Mouse (Mus musculus) kidney, adult 9 months (tissue): ENCODE results near the gene Prss53.
"Not testable (repeated sequence)": the region's sequence is repeated elsewhere in the genome, so short reads cannot be mapped to it uniquely, and the experiment has no call there.

ENCODE experiments used
- DNase-seq: peaks from one replicate; pipeline ENCODE4 v3.0.0; 2022

Gene Prss53

DNA sequence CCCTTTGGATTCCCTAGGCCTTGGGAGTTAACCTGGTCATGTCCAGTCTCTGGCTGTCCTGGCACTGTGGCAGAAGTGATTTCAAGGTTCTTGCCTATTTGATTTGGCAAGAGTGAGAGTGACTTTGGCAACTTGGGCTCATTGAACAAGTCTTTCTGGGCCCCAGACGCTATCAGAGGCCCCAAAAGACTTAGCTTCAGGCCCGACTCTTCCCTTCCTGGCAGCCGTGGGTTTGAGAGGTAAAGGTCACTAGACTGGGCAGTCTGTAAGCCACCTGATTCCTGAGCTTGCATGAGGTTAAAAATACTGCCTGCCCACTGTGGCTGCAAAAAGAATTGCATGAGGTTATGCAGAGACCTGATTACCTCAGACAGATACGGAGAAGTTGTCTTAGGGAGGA lies 17.9 kb upstream of the Prss53 start:
- no peak for DNase-seq

DNA sequence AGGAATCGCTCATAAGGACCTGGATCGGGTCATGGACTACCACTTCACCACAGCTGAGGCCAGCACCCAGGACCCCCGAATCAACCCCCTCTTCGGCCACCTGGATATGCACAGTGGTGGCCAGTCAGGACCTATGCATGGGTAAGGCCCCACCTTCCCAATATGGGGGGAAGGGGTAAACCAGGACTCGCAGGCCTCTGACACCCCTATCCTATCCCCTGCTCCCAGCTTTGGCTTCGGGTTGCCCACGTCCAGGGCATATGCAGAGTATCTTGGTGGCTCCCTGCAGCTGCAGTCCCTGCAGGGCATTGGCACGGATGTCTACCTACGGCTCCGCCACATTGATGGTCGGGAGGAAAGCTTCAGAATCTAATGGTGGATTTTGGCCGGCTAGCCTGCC lies 17.2 kb upstream of the Prss53 start:
- DNase-seq = no peak

DNA sequence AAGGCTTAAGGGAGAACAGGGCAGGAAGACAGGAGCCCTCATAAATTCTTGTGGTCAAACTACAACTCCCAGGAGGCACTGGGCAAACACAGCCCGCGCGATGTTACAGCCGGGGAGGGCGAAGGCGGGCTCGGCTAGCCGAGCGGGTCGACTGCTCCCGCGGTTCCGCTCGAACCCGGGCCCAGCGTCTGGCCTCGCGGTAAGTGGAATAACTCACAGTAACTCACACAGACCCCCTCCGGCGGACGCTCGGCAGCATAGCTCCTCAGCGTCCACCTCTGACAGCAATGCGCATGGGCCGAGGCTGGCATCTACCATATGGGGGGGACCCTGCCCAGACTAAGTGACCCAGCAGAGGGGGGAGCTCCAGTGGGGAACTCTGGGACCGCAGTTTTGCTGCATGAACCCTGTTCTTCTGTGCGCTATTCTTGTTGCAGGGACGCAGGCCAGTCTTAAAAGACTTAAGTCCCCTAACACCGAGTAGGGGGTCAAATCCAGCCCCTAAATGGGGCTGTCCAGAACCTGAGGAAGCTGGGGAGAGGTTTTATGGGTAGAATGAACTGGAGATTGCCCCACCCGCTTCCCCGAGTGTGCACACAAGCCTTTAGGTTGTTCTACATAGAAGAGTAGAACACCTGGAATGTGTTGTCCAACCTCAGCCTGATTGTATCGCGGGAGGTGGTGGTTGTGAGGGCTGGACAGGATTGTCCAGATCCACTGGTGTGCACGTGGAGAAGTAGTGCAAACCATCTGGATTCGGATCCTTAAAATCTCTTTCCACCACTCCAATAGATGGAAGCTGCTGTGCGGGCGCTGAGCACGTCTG lies 13.4 kb upstream of the Prss53 start, which contains the start of gene Bckdk:
Gene Bckdk (plus strand): TSS at position 112 of the 826 bp plus-strand sequence.
- DNase-seq = peak; percentile 79

DNA sequence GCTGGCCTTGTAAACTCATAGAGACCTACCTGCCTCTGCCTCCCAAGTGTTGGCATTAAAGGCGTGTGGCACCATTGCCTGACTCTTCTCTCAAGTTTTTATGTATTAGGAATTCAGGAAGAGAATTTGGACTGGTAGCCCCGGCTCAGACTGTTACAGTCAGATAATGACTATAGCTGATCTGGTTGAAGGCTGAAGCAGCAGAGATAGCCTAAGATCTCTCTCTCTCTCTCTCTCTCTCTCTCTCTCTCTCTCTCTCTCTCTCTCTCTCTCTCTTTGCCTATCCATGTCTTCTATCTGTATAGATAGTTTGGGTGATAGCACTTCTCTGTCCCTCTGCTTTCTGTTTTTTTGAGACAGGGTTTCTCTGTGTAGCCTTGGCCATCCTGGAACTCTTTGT lies 11.0 kb upstream of the Prss53 start:
- DNase-seq = no peak

DNA sequence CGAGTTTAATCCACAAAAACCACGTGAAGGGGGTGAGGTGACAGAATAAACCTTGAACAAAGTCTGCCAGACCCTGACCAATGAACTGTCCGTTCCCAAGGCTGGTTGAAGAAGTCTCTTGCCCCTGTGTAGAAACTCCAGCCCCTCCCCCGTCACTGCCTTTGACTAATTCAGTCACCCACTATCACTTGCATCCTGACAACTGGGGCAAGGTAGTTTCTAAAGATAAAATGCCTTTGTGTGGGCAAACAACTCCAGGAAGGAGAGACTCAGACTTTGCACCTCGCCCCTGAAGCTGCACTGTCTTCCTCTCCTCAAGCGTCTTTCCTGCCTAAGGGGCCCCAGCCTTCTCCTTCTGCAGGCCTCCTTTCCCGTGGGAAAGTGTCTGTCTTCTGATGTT lies 9.2 kb upstream of the Prss53 start:
- no peak for DNase-seq

DNA sequence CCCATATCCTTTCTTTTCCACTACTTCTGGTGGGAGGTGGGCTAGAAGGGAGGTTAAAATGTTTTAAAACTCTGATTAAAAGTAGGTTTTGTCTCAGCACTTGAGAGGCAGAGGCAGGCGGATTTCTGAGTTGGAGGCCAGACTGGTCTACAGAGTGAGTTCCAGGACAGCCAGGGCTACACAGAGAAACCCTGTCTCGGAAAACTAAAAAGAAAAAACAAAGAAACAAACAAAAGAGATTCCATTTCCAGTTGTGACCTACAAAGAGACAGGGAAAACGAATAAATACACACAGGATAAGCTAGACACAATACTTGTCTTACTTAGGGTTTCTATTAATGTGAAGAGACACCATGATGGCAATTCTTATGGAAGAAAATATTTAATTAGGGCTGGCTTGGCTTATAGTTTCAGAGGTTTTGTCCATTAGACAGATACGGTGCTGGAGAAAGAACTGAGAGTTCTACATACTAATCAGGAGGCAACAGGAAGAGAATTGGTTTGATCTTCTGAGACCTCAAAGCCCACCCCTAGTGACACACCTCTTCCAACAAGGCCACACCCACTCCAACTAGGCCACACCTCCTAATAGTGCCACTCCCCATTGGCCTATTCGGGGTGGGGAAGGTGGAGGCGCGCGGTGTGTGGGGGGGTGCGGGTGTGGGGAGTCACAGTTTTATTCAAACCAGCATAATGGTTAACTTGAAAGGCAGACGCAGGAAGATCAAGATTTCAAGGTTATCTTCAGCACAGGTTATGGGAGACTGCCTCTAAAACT lies 7.6 kb upstream of the Prss53 start:
- no peak for DNase-seq

GRCm38 (mm10) chr7:127897542-127897941 lies 6.8 kb upstream of the Prss53 start:
- no peak for DNase-seq

DNA sequence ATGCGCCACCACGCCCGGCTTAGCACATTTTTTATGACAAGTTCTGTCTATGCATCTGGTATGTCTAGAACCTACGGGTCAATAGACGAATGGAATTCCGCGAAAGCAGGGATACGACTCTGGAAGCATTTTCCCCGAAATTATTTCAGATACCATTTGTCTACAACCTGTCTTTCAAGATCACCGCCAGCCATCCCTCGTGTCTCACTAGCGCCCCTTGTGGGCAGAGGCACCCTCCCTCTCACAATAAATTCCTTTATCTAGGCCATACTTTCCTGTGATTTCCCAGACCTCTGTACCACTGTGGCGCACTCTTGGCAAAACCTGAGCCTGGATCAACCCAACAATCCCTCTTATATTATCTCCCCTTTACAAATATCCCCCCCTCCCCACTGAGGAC lies 5.6 kb upstream of the Prss53 start:
- peak; percentile 70 for DNase-seq

DNA sequence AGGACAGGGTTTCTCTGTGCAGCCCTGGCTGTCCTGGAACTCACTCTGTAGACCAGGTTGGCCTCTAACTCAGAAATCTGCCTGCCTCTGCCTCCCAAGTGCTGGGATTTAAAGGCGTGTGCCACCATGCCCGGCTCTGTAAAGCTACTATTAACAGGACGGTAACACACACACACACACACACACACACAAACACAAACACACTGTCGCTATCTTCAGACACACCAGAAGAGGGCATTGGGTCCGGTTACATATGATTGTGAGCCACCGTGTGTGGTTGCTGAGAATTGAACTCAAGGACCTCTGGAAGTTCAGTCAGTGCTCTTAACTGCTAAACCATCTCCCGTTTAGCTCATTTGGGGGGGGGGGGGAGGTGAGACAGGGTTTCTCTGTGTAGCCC lies 5.1 kb upstream of the Prss53 start:
- not testable (repeated sequence) for DNase-seq

GRCm38 (mm10) chr7:127895442-127895841 lies 4.7 kb upstream of the Prss53 start, which contains the start of the genes Gm21974 and Vkorc1:
TSS of gene Gm21974 (minus strand) at chr7:127895454.
TSS of gene Vkorc1 (minus strand) at chr7:127895617.
- peak; percentile 99 for DNase-seq

- DNase-seq = peak; percentile 71
These were observed 3.7 kb upstream of the Prss53 start for GRCm38 (mm10) chr7:127894480-127894879.

DNA sequence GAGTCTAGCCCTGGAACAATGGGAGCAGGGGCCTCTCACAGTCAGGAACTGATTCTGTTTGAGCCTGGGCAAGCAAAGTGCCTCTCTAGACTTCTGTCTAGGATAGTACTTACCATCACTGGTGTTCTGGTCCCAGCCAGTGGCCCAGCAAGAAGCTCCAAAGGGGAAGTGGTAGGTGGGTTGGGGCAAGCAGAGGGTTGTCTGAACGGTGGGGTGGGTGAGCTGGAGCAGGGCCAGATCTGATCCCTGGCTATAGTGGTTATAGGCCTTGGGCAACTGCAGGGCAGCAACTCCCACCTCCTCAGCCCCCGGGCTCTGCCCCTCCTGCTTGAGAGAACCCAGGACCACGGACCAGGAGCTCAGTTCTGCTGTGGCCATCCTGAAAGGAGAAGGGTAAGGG lies 1.9 kb downstream of the Prss53 start:
- no peak for DNase-seq

DNA sequence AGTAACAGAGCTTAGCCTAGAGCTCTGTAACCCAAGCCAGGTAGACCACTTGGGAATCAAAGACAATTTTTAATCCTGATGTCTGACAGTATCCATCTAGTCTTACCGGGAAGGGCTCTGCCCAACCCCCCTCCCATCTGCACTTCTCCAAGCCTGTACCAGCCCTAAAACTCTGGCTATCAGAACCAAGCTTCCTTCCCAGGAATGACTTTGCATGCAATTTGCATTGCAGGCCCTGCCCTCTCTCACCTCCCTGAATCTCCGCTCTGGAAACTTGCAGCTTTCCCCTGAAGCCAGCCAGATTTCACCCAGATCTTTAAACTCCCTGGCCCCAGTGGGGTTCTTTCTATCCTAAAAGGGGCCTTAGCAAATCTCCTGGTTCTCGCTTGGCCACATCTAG lies 3.0 kb downstream of the Prss53 start:
- no peak for DNase-seq

GRCm38 (mm10) chr7:127887191-127887590 lies 3.6 kb downstream of the Prss53 start:
- no peak for DNase-seq

GRCm38 (mm10) chr7:127886551-127886950 lies 4.2 kb downstream of the Prss53 start:
- DNase-seq = no peak

GRCm38 (mm10) chr7:127885951-127886350 lies 4.8 kb downstream of the Prss53 start:
- DNase-seq = no peak

DNA sequence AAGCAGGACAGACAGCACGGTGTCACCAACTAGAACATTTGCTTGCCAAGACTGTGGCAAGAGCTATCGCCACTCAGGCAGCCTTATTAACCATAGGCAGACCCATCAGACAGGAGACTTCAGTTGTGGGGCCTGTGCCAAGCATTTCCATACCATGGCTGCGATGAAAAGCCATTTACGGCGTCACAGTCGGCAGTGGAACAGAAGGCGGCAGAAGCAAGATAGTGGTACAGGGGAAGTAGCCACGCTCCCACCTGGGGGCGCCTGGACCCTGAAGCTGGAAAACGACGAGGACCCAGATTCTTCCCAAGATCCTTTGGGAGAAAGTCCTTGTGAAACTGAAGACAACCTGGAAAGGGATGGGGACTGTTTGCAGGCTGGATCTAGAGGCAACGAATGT lies 10.3 kb downstream of the Prss53 start:
- no peak for DNase-seq

DNA sequence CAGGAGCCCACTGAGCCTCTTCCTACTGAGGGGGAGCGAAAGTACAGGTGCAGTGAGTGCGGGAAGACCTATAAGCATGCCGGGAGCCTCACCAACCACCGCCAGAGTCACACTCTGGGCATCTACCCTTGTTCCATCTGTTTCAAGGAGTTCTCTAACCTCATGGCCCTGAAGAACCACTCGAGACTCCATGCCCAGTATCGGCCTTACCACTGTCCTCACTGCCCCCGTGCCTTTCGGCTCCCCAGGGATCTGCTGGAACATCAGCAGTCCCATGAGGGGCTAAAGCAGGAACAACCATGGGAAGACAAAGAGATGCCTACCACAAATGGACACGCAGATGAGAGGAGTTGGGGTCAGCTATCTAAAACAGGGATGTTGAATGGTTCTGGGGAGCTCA lies 11.5 kb downstream of the Prss53 start:
- DNase-seq = no peak

DNA sequence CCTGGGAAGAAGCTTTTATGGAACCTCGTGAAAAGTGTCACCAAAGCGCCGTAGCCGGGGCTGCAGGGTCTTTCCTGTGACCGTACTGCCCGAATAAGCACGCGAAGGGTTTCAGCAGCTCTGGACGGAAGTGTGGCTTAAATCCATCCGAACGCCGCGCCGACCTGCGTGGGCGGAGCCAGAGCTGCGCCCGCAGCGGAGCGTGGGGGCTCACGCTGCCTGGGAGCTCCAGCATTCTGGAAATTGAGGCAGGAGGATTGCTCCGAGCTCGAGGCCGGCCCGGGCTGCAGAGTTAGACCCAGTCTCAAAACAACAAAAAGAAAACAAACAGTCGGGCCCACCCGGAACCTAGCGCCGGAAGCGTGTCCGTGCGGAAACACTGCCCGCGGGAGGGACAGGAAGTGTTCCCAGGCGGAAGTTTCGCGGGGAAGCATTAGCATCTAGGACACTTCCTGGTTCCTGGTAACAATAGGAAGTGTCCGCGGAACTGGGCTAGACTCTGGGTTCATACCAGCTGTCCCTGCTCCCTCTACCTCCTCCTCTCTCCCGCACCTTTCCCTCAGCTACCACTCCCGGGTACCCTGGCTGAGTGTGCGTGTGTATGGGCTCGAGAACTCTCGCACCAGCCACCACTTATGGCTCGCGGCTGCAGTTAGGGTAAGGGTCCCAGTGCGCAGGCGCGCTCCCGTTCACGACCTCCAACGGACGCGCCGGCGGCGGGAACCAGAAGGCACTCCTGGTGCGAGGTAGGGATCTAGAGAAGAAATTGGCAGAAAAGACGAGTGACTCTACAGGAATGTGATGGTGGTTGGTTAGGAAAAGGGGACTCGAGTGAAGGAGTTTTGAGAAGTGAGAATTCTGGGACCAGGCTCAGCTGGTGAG lies 14.1 kb downstream of the Prss53 start, which contains the start of gene Zfp668:
Gene Zfp668 (minus strand): TSS at position 362 of the 882 bp plus-strand sequence.
- peak; percentile 94 for DNase-seq

GRCm38 (mm10) chr7:127876041-127876466 lies 14.7 kb downstream of the Prss53 start, which contains the start of gene Zfp646:
TSS of gene Zfp646 (plus strand) at chr7:127876221.
- peak; percentile 74 for DNase-seq

DNA sequence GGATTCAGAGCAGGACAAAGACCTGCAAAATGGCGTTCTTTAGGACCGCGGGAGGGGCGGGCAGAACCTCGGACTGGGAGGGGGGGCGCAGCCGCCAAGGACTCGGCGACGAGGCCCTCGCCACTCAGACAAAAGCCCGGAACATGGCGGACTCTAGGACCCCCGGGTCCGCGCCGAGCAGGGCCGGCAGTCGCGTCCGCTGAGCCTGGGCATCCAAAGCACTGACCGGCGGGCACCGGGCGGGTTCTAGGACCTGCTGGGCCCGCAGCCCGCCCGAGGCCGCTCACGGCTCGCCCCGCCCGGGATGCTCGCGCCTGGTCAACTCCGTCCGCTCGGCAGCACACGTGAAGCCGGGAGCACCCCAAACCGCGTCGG lies 15.2 kb downstream of the Prss53 start:
- DNase-seq = peak; percentile 89

DNA sequence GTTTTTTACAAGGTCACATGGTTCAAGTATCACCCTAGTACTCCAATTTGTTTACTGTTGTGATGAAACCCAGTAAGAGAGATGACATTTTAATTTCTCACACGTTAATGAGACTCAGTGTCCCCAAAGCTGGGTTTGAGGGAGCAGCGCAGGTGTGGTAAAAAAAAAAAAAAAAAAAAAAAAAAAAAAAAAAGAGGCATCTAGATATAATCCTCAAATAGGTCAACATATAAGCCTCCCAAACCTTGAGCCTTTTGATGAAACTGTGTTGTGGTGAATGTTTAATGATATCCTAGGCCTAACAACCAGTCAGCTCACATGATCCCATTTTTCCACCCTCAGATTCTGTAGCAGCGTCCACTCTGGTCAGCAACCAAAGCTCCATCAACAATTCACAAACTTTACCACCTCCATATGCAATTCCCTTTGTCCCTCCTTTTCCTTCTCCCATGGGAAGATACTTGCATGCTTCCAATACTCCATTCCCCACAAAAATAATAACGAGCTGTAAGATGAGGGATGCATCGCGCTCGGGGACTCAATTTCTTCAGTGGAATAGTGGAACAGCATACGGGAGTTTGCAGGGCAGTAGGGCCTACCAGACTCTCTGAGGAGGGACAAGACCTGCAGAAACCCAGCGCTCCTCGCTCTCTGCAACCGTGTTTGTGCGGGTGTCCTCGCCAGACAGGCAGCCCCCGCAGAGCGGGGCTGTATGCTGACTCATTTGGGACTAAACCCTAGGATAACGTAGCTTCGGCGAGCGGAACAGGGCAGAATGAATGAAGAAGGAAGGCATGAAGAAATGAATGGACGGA lies 15.8 kb downstream of the Prss53 start:
- no peak for DNase-seq
